Mouse (Mus musculus) skeletal muscle tissue, adult 2 months (tissue): Measurements from ENCODE around the gene AI413582.

ENCODE experiments used
- DNase-seq: peaks from one replicate; pipeline ENCODE4 v3.0.0-alpha.2; 2012; ENCODE audit warnings: low read depth, low spot score

Gene AI413582

GRCm38 (mm10) chr17:27579816-27580215 lies 14.3 kb upstream of the AI413582 start:
- DNase-seq = no peak

GRCm38 (mm10) chr17:27578487-27578886 lies 12.9 kb upstream of the AI413582 start:
- no peak for DNase-seq

GRCm38 (mm10) chr17:27577468-27577867 lies 11.9 kb upstream of the AI413582 start:
- no peak for DNase-seq

GRCm38 (mm10) chr17:27576056-27576455 lies 10.5 kb upstream of the AI413582 start:
- no peak for DNase-seq

- DNase-seq = no peak
These were observed 9.7 kb upstream of the AI413582 start for GRCm38 (mm10) chr17:27575116-27575776.

GRCm38 (mm10) chr17:27574470-27575115 lies 9.0 kb upstream of the AI413582 start:
- peak; percentile 88 for DNase-seq

- peak; percentile 62 for DNase-seq
These were observed 8.3 kb upstream of the AI413582 start for GRCm38 (mm10) chr17:27573772-27574320.

GRCm38 (mm10) chr17:27571315-27571714 lies 5.8 kb upstream of the AI413582 start:
- no peak for DNase-seq

- DNase-seq = no peak
These were observed 2.7 kb upstream of the AI413582 start for GRCm38 (mm10) chr17:27568228-27568627.

- no peak for DNase-seq
These were observed 349 bp upstream of the AI413582 start for GRCm38 (mm10) chr17:27565942-27566267.

- no peak for DNase-seq
These were observed 979 bp downstream of the AI413582 start for GRCm38 (mm10) chr17:27564391-27565162.

- no peak for DNase-seq
These were observed 1.7 kb downstream of the AI413582 start for GRCm38 (mm10) chr17:27563771-27564244.

GRCm38 (mm10) chr17:27561809-27562526 lies 3.6 kb downstream of the AI413582 start:
- DNase-seq = no peak

GRCm38 (mm10) chr17:27560926-27561480 lies 4.6 kb downstream of the AI413582 start:
- DNase-seq = no peak

- DNase-seq = no peak
These were observed 6.0 kb downstream of the AI413582 start for GRCm38 (mm10) chr17:27559596-27559995.

- DNase-seq = no peak
These were observed 6.7 kb downstream of the AI413582 start for GRCm38 (mm10) chr17:27558845-27559244.

- DNase-seq = no peak
These were observed 7.5 kb downstream of the AI413582 start for GRCm38 (mm10) chr17:27557927-27558661.

- no peak for DNase-seq
These were observed 8.2 kb downstream of the AI413582 start for GRCm38 (mm10) chr17:27557181-27557926.

GRCm38 (mm10) chr17:27556315-27557011 lies 9.1 kb downstream of the AI413582 start, which contains the start of gene Hmga1:
Hmga1 (plus strand) TSS chr17:27556497.
- DNase-seq = peak; percentile 81
